Mouse (Mus musculus): ENCODE data around the gene Mon1b.

DNA sequence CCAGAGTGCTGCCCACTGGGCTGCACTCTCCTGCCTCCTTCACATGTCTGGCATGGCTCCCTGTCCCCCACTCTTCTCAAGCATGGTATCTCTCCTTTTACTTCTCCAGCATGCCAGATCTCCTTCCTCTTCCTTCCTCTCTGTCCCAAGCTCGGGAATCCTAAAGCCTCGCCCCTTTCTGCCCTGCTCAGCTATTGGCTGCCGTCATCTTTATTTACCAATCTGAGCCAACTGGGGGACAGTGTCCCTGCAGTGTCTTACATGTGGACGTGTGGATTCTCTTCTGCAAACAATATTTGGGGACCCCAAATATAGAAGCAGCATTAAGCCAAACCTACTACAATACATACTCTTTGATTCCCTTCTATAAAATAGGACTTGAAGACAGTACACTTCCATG lies 17.8 kb downstream of the Mon1b start:
- TF ChIP-seq POLR2A (IDR thresholded peaks at IDR 0.05; ENCODE audit: low read depth, low read length): no peak
- TF ChIP-seq CTCF (conservative IDR thresholded peaks at IDR 0.05; ENCODE audit: insufficient read depth, insufficient read length, low read depth, low read length): no peak
